10 mouse cellular contexts compared by ENCODE assay signal in the genomic region with DNA sequence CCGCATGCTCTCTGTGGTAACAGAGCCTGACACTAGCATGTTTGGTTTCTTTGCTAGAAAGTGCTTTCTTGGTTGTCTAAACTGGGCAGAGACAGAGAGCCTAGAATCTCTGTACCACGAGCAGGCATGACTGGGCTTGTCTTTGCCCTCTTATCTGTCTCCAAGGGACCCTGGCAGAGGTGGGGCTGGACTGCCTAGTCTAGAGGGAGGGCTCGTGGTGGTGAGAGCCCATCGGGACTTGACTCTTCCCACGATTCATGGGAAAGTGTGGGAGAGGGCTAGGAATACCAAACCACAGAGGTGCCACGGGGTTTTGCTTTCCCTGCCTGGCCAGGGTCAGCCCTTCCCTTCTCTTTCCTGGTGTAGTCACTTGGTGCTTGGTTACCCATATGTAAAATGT.
"Had no signal": no experiment of that assay in that cellular context is flagged by ENCODE, and none has a peak within 500 bp of the region (broad histone marks: within the 10 kb centered on the region; RNA-seq: fewer than 3 reads in every experiment).

No protein-coding gene starts in this region.

- H3K4me1 ChIP-seq: limb, embryonic 13.5 days; midbrain, embryonic 15.5 days; neural tube, embryonic 12.5 days had no signal

- ATAC-seq: intestine, embryonic 16.5 days; midbrain, embryonic 15.5 days had no signal

- DNase-seq: kidney, postnatal 14 days; left cerebral cortex, postnatal 4 days; thymus, postnatal 4 days had no signal

- H3K9ac ChIP-seq: limb, embryonic 13.5 days; liver, embryonic 14.5 days; midbrain, embryonic 15.5 days; neural tube, embryonic 12.5 days had no signal

- H3K9me3 ChIP-seq: limb, embryonic 13.5 days; midbrain, embryonic 15.5 days; neural tube, embryonic 12.5 days had no signal

- H3K36me3 ChIP-seq: limb, embryonic 13.5 days; midbrain, embryonic 15.5 days; neural tube, embryonic 12.5 days had no signal

- H3K27ac ChIP-seq: limb, embryonic 13.5 days; liver, embryonic 14.5 days; midbrain, embryonic 15.5 days; neural tube, embryonic 12.5 days; stomach, postnatal 0 days had no signal

- H3K4me3 ChIP-seq: limb, embryonic 13.5 days; midbrain, embryonic 15.5 days; neural tube, embryonic 12.5 days had no signal

- H3K4me2 ChIP-seq: limb, embryonic 13.5 days; midbrain, embryonic 11.5 days; midbrain, embryonic 15.5 days; neural tube, embryonic 12.5 days had no signal

- H3K27me3 ChIP-seq: midbrain, embryonic 15.5 days; neural tube, embryonic 12.5 days had no signal
